9 mouse cellular contexts compared by ENCODE assay signal in genomic region chr4:109475577-109476553, GRCm38 (mm10). TPM values are rescaled to one million over a fixed set of nuclear protein-coding genes. Genes with fewer than 3 reads are reported as not detected.
DNase-seq lines count a peak whose midpoint lies in the region; ATAC-seq and TF ChIP-seq lines count a peak whose summit lies in the region.
"Had no signal": no experiment of that assay in that cellular context is flagged by ENCODE, and none has a peak within 500 bp of the region (broad histone marks: within the 10 kb centered on the region; RNA-seq: fewer than 3 reads in every experiment).

No protein-coding gene starts in this region.

- DNase-seq in CD8-positive naive resting alpha-beta T cell, adult 2 months (ENCODE audit: low read depth in 2 of 2, low spot score in 2 of 2), result peak; percentile 21 to 32
- peak; percentile 39 for DNase-seq in brain, adult 2 months (ENCODE audit: low read depth, low spot score)
- DNase-seq in kidney, postnatal 14 days, result peak; percentile 62
- DNase-seq in liver, postnatal 0 days, result peak; percentile 79
- DNase-seq in thymus, postnatal 0 days (ENCODE audit: low spot score), result peak; percentile 5

- under 1% methylated on average over 65 of the region's 68 CpGs for WGBS in heart, embryonic 15.5 days
- WGBS in liver, postnatal 0 days (ENCODE audit: insufficient replicate concordance), result under 1% methylated on average over 49 of the region's 68 CpGs
- WGBS in neural tube, embryonic 14.5 days, result under 1% methylated on average over 39 of the region's 68 CpGs

- TF ChIP-seq EP300 in liver, postnatal 0 days (IDR thresholded peaks at IDR 0.05; ENCODE audit: low read depth), result no peak

- H3K4me1 ChIP-seq in heart, embryonic 15.5 days (replicated peaks), result peaks cover 16% of the 10 kb centered on the region
- H3K4me1 ChIP-seq in liver, postnatal 0 days (ENCODE audit: insufficient read depth), result peaks cover 14% of the 10 kb centered on the region
- peaks cover 8% of the 10 kb centered on the region for H3K4me1 ChIP-seq in neural tube, embryonic 14.5 days (ENCODE audit: control insufficient read depth, insufficient read depth, low read length)

- peak; percentile 78 for ATAC-seq in erythroid progenitor cell, adult 5-6 weeks (replicated peaks; ENCODE audit: low FRiP score, poor library complexity, severe bottlenecking)
- ATAC-seq in heart, embryonic 15.5 days (replicated peaks; ENCODE audit: insufficient number of reproducible peaks, insufficient read depth, low FRiP score, low read depth), result peak; percentile 76
- peak; percentile 72 for ATAC-seq in liver, postnatal 0 days
- ATAC-seq in neural tube, embryonic 14.5 days (ENCODE audit: low read depth), result peak; percentile 83

- H3K9me3 ChIP-seq in heart, embryonic 15.5 days (replicated peaks), result no peaks in the 10 kb centered on the region
- no peaks in the 10 kb centered on the region for H3K9me3 ChIP-seq in liver, postnatal 0 days (ENCODE audit: low read length)
- no peaks in the 10 kb centered on the region for H3K9me3 ChIP-seq in neural tube, embryonic 14.5 days (ENCODE audit: control insufficient read depth, low read length)

- 0 out of 2 replicates have a peak, but pooled peaks cover 6% of the 10 kb centered on the region for H3K36me3 ChIP-seq in heart, embryonic 15.5 days
- H3K36me3 ChIP-seq in liver, postnatal 0 days (replicated peaks; ENCODE audit: insufficient read depth, low read length), result peaks cover 4% of the 10 kb centered on the region
- H3K36me3 ChIP-seq in neural tube, embryonic 14.5 days (ENCODE audit: control insufficient read depth, insufficient read depth, low read length), result no peaks in the 10 kb centered on the region

- TF ChIP-seq CTCF in liver, postnatal 0 days (IDR thresholded peaks at IDR 0.05; ENCODE audit: low read depth), result no peak

- peak overlapping the region; percentile 96 for H3K27ac ChIP-seq in heart, embryonic 15.5 days
- peak overlapping the region; percentile 97 for H3K27ac ChIP-seq in liver, postnatal 0 days (ENCODE audit: low read depth)
- peak overlapping the region; percentile 96 for H3K27ac ChIP-seq in neural tube, embryonic 14.5 days (ENCODE audit: low read depth, low read length)

- peak overlapping the region; percentile 94 for H3K4me3 ChIP-seq in heart, embryonic 15.5 days
- H3K4me3 ChIP-seq in liver, postnatal 0 days (ENCODE audit: low read depth, low read length), result peak overlapping the region; percentile 70
- peak overlapping the region; percentile 94 for H3K4me3 ChIP-seq in neural tube, embryonic 14.5 days (ENCODE audit: low read depth, low read length)

- peak overlapping the region; percentile 96 for H3K9ac ChIP-seq in heart, embryonic 15.5 days
- peak overlapping the region; percentile 89 for H3K9ac ChIP-seq in liver, postnatal 0 days (replicated peaks)
- peak overlapping the region; percentile 98 for H3K9ac ChIP-seq in neural tube, embryonic 14.5 days (replicated peaks; ENCODE audit: low read depth, low read length)

- no peaks in the 10 kb centered on the region for H3K27me3 ChIP-seq in heart, embryonic 15.5 days
- H3K27me3 ChIP-seq in liver, postnatal 0 days (ENCODE audit: insufficient read depth, low read length), result no peaks in the 10 kb centered on the region
- peaks cover 2% of the 10 kb centered on the region; the same call in 1 of the 2 replicates for H3K27me3 ChIP-seq in neural tube, embryonic 14.5 days (ENCODE audit: control insufficient read depth, insufficient read depth, low read length)

- peak overlapping the region; percentile 67 for H3K4me2 ChIP-seq in heart, embryonic 15.5 days
- H3K4me2 ChIP-seq in liver, postnatal 0 days (ENCODE audit: low read depth, low read length), result peak overlapping the region; percentile 88
- H3K4me2 ChIP-seq in neural tube, embryonic 14.5 days (ENCODE audit: low read depth, low read length), result peak overlapping the region; percentile 74

RNA-seq across cellular contexts. Expression of gene Rnf11, which starts 8.7 kb away (rescaled TPM):
- total RNA-seq in erythroid progenitor cell, adult 5-6 weeks (2015; ENCODE audit: low replicate concordance), result 74.2 and 78.9 TPM in 2 replicates
- 87.3 and 96.1 TPM in 2 replicates for total RNA-seq in erythroid progenitor cell, adult 5-6 weeks (2017; ENCODE audit: low replicate concordance)
- polyA plus RNA-seq in heart, embryonic 15.5 days (2015; fragmentation: Nextera tagmentation; extraction: Ambion mirVana), result 45.8 and 48.0 TPM in 2 replicates
- 34.0 and 38.4 TPM in 2 replicates for polyA plus RNA-seq in liver, postnatal 0 days (2015; fragmentation: Nextera tagmentation; extraction: Ambion mirVana)
- polyA plus RNA-seq in neural tube, embryonic 14.5 days (2014; fragmentation: Nextera tagmentation; extraction: Ambion mirVana), result 95.5 and 99.6 TPM in 2 replicates
- polyA plus RNA-seq in thymus, postnatal 0 days (2015; fragmentation: Nextera tagmentation; extraction: Ambion mirVana), result 24.6 and 26.5 TPM in 2 replicates

RNA-seq across cellular contexts. Expression of gene 4930522H14Rik, which starts 55.2 kb away (rescaled TPM):
- total RNA-seq in erythroid progenitor cell, adult 5-6 weeks (2015; ENCODE audit: low replicate concordance), result not detected in 2 replicates
- not detected in 2 replicates for total RNA-seq in erythroid progenitor cell, adult 5-6 weeks (2017; ENCODE audit: low replicate concordance)
- polyA plus RNA-seq in heart, embryonic 15.5 days (2015; fragmentation: Nextera tagmentation; extraction: Ambion mirVana), result not detected in 2 replicates
- polyA plus RNA-seq in liver, postnatal 0 days (2015; fragmentation: Nextera tagmentation; extraction: Ambion mirVana), result not detected in 2 replicates
- not detected in 2 replicates for polyA plus RNA-seq in neural tube, embryonic 14.5 days (2014; fragmentation: Nextera tagmentation; extraction: Ambion mirVana)
- not detected in 2 replicates for polyA plus RNA-seq in thymus, postnatal 0 days (2015; fragmentation: Nextera tagmentation; extraction: Ambion mirVana)
- polyA plus RNA-seq: frontal cortex, adult 2 months had no signal

Comparison
In these comparisons a context has a peak if more than half of its experiments do, and no peak if none do; other contexts are left out.
1. Peak in every context shown above with its lines: DNase-seq, ATAC-seq, H3K4me3 ChIP-seq and H3K27ac ChIP-seq.
2. DNase-seq: peak in every context shown above with its lines; median percentile 79 in liver, postnatal 0 days; 62 in kidney, postnatal 14 days; 39 in brain, adult 2 months; 26 in CD8-positive naive resting alpha-beta T cell, adult 2 months; 5 in thymus, postnatal 0 days.